Mouse (Mus musculus) heart, postnatal 4 days (tissue): ENCODE results near the gene Olfr1288. TPM values are rescaled to one million over a fixed set of nuclear protein-coding genes. Genes with fewer than 3 reads are reported as not detected.

Source experiments
- DNase-seq: peaks from one replicate; pipeline ENCODE4 v3.0.0; 2021
- total RNA-seq, 2 experiments: library from RNA; stranded (reverse); gene quantifications; 2 replicates each; pipeline ENCODE4 v1.2.3; 2021

Olfr1288 gene
- total RNA-seq: not detected

DNA sequence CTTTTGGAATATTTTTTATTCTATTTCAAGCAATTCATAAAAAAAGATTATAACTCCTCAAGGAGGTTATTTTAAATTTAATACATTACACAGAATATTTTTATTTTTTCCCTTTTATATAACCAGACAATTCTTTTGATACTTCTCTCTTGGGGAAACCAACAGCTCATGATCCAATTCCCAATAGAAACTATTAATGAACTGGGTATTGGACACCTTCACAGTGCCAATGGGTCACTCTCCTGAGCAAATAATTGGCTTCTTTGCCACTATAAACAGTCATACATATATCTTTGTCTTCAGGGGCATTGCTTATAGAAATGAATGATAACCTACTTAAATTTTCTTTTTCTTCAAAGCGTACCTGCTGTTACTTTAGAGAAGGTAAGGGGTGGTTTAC is at the start of gene Olfr1288:
Gene Olfr1288, plus strand, starts transcription at position 301 of the 400 bp plus-strand sequence.
- DNase-seq: no peak

DNA sequence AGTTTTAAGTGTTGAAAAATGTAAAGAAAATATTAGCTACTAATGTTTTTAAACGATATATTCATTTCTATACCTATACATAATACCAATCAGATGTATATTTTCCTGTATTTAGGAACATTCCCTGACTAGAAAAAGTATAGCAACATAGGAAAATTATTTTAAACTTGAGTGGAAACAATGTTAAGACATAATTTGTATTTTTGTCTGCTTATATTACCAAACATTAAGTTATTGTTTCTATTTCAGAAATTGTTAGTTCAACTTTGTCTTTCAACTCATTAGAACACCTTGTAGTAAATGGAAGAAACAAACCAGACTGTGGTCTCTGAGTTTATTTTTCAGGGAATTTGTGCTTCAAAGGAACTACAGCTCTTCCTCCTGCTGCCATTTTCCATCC is 25.1 kb upstream of the Olfr1288 start, which contains the start of gene Olfr1287:
Gene Olfr1287, plus strand, starts transcription at position 301 of the 400 bp plus-strand sequence.
- no peak for DNase-seq

DNA sequence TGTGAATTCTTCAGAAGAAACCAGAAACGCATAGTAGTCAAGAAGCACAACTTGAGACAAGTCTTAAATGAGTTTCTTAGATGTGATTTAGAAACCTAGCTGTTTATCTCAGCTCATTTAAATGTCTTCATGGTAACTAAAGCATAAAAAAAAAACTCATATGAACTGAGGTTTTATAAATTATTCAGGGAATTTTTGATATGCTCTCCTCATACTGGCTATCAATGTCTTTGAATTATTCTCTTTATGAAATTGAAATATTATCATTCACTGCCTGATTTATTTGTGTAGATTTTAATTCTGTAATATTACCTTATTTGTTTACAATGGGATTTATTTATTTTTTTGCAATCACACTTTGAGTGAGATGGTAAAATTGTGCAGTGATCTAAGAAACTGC is 6.6 kb downstream of the Olfr1288 start, which contains the start of gene Olfr1289:
Gene Olfr1289, plus strand, starts transcription at position 301 of the 400 bp plus-strand sequence.
- no peak for DNase-seq

DNA sequence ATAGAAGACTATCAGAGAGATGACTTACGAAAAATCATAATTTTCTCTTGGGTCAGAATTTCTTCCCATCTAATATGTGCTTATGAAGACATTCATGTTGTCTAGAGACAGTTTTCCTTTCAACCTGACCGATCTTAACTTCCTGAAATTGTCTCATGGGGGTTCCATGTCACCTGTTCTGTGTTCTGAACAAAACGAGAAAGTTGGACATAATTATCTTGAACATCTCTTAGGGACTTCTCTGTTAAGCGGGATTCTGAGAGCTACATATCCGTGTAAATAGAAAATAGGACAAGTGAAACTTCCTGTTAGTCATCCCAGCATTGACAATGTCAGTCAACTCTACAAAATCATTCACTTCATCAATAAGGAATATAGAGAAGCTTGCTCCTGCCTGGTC is 19.8 kb downstream of the Olfr1288 start, which contains the start of gene Olfr1290:
Gene Olfr1290, minus strand, starts transcription at position 101 of the 400 bp plus-strand sequence.
- no peak for DNase-seq

DNA sequence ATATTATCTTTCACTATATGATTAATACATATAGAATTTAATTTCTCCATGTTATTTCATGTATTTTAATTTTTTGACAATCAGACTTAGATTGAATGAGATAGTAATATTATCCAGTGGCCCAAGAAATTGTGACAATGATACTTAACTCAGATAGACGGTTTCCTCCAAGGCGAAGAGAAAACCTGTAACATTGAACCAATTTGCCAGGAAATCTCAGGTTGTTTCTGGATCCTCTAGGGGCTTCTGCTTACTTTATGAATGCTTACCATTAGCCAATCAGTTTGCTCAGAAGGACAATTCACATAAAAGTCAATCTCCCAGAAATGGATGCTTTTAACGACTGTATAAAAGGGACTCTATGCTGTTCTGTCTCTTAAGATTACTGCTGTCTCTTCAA is 23.0 kb downstream of the Olfr1288 start, which contains the start of gene Olfr1291-ps1:
Gene Olfr1291-ps1, plus strand, starts transcription at position 301 of the 400 bp plus-strand sequence.
- no peak for DNase-seq

DNA sequence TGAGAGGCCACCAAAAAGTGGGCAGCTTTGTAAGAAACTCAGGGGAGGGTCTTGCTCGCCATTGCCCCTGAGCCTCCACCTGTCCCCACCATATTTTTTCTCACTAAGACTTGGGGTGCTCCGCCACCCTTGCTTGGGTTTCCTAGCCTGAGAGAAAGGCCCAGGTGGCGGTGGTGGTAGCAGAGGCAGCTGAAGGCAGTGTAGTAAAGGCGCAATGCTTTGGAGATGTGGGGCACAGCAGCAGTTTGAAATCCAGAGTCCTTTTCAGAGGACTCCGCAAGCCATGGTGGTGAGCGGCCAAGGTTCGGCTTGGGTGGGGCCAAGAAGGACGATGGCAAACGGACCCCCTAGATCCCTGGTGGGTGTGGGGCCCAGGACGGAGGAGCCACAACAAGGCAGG is 43.5 kb downstream of the Olfr1288 start:
- no peak for DNase-seq

DNA sequence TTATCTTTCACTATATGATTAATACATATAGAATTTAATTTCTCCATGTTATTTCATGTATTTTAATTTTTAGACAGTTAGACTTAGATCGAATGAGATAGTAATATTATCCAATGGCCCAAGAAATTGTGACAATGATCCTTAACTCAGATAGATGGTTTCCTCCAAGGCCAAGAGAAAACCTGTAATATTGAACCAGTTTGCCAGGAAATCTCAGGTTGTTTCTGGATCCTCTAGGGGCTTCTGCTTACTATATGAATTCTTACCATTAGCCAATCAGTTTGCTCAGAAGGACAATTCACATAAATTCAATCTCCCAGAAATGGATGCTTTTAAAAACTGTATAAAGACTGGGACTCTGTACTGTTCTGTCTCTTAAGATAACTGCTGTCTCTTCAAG is 51.0 kb downstream of the Olfr1288 start, which contains the start of gene Olfr1293-ps:
Gene Olfr1293-ps, plus strand, starts transcription at position 301 of the 400 bp plus-strand sequence.
- no peak for DNase-seq

Other genes starting within 250 kb of the Olfr1288 start
- gene 4930430A15Rik, start 244.5 kb upstream of the Olfr1288 start, total RNA-seq: not detected
- not detected for gene Olfr1275, start 238.8 kb upstream of the Olfr1288 start, total RNA-seq
- not detected for gene Olfr1276, start 219.6 kb upstream of the Olfr1288 start, total RNA-seq
- not detected for gene Olfr1277, start 200.0 kb upstream of the Olfr1288 start, total RNA-seq
- gene Olfr1278, start 184.0 kb upstream of the Olfr1288 start, total RNA-seq: not detected
- gene Olfr1279, start 173.5 kb upstream of the Olfr1288 start, total RNA-seq: not detected
- not detected for gene Olfr1280, start 160.1 kb upstream of the Olfr1288 start, total RNA-seq
- gene Olfr1281, start 147.6 kb upstream of the Olfr1288 start, total RNA-seq: not detected
- gene Olfr1282, start 138.0 kb upstream of the Olfr1288 start, total RNA-seq: not detected
- not detected for gene Olfr1283, start 107.3 kb upstream of the Olfr1288 start, total RNA-seq
- gene Olfr1284, start 98.6 kb upstream of the Olfr1288 start, total RNA-seq: not detected
- not detected for gene Olfr1286, start 51.0 kb upstream of the Olfr1288 start, total RNA-seq
- not detected for gene Olfr1287, start 25.0 kb upstream of the Olfr1288 start, total RNA-seq
- gene Olfr1289, start 6.7 kb downstream of the Olfr1288 start, total RNA-seq: not detected
- not detected for gene Olfr1290, start 19.7 kb downstream of the Olfr1288 start, total RNA-seq
- gene Olfr1291-ps1, start 23.1 kb downstream of the Olfr1288 start, total RNA-seq: not detected
- gene Olfr1293-ps, start 51.1 kb downstream of the Olfr1288 start, total RNA-seq: not detected
- gene Olfr1294, start 66.2 kb downstream of the Olfr1288 start, total RNA-seq: not detected
- not detected for gene Olfr1295, start 95.6 kb downstream of the Olfr1288 start, total RNA-seq
- not detected for gene Olfr1297, start 152.4 kb downstream of the Olfr1288 start, total RNA-seq
- not detected for gene Olfr1298, start 175.1 kb downstream of the Olfr1288 start, total RNA-seq
- not detected for gene Olfr1299, start 187.3 kb downstream of the Olfr1288 start, total RNA-seq